Mouse (Mus musculus) limb, embryonic 14.5 days (tissue): ENCODE data around the gene Uroc1. TPM values are rescaled to one million over a fixed set of nuclear protein-coding genes. Genes with fewer than 3 reads are reported as not detected.

Experiments
- ATAC-seq: fragments of 200-750 bp; cut with Nextera tagmentation; 2 replicates; pipeline ENCODE4 v1.8.0; 2017; ENCODE audit warnings: low read depth, moderate number of reproducible peaks, moderate TSS enrichment; ENCODE audit not compliant: low FRiP score
- DNase-seq: peaks from one replicate; pipeline ENCODE4 v3.0.0-alpha.2; 2015; ENCODE audit warnings: low spot score
- H3K27ac ChIP-seq: fragments of 300-500 bp; sonication (generic); replicated peaks from 2 replicates; pipeline ENCODE4 v1.5.1; 2014; ENCODE audit warnings: low read depth, mild to moderate bottlenecking, low read length, moderate library complexity, mixed read lengths
- H3K27me3 ChIP-seq: fragments of 300-500 bp; sonication (generic); 2 replicates; pipeline ENCODE4 v1.6.1; 2014; ENCODE audit warnings: low read length, mixed read lengths; ENCODE audit not compliant: control insufficient read depth, insufficient read depth
- H3K36me3 ChIP-seq: fragments of 300-500 bp; sonication (generic); 2 replicates; pipeline ENCODE4 v1.6.1; 2014; ENCODE audit warnings: mild to moderate bottlenecking, low read length, moderate library complexity, mixed read lengths; ENCODE audit not compliant: control insufficient read depth, insufficient read depth
- H3K4me1 ChIP-seq: fragments of 300-500 bp; sonication (generic); 2 replicates; pipeline ENCODE4 v1.6.1; 2014; ENCODE audit warnings: antibody characterized with exemption, low read length, mixed read lengths; ENCODE audit not compliant: control insufficient read depth, insufficient read depth
- H3K4me2 ChIP-seq: fragments of 300-500 bp; sonication (generic); replicated peaks from 2 replicates; pipeline ENCODE4 v1.6.1; 2014; ENCODE audit warnings: low read depth, mild to moderate bottlenecking, low read length, moderate library complexity; ENCODE audit not compliant: severe bottlenecking
- H3K4me3 ChIP-seq: fragments of 300-500 bp; sonication (generic); replicated peaks from 2 replicates; pipeline ENCODE4 v1.5.1; 2014; ENCODE audit warnings: low read length
- H3K9ac ChIP-seq: fragments of 300-500 bp; sonication (generic); 2 replicates; pipeline ENCODE4 v1.6.1; 2014; ENCODE audit warnings: mild to moderate bottlenecking, low read depth, low read length, moderate library complexity; ENCODE audit not compliant: severe bottlenecking
- H3K9me3 ChIP-seq: fragments of 300-500 bp; sonication (generic); 2 replicates; pipeline ENCODE4 v1.6.1; 2016; ENCODE audit warnings: low read length; ENCODE audit not compliant: control insufficient read depth
- POLR2A ChIP-seq: fragments of 200-500 bp; IDR thresholded peaks from 2 replicates; pipeline ENCODE4 v1.8.0; 2012; ENCODE audit warnings: inconsistent platforms, mild to moderate bottlenecking, moderate library complexity, borderline replicate concordance; ENCODE audit not compliant: insufficient read depth, insufficient read length; ENCODE audit errors: extremely low read depth
- WGBS: fragments of 180-500 bp; shearing (Covaris S2); extraction: QIAGEN DNeasy Blood & Tissue Kit; methylation state at CpG from one replicate; pipeline ENCODE4 v1.1.7; 2014; 5-methylcytosine and 5-hydroxymethylcytosine counted together
- polyA plus RNA-seq, 2 experiments: library from polyadenylated mRNA; depleted of rRNA in 1 of 2; stranded (reverse) in 1 of 2; unstranded in 1 of 2; fragments of >200 nt; fragmentation: Nextera tagmentation in 1 of 2; extraction: Ambion mirVana in 1 of 2; gene quantifications; 2 replicates each; pipeline versions ENCODE4 v1.2.1 to v1.2.3; 2012 to 2014

Uroc1 gene
- polyA plus RNA-seq, 2 experiments: 0.04 to 0.08 TPM

DNA sequence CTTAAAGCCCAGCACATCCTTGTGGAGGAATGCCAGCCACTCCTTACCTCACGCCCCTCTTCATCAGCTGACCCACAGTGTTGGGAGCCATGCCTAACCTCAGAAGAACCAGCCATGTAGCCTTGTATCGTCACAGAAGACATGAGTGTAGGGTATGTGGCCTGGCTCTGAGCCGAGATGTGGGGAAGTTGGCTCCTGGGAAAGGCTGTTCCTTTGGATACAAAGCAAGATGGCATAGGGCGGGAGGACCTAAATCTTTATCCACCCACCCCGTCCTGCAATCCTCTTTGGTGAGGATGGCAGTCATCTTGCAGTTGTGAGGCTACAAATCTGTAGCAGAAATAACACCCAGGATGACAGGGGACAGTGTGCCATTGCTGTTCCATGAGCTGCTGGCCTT is 17.1 kb upstream of the Uroc1 start:
- no peak for ATAC-seq
- H3K36me3 ChIP-seq: no peaks in the 10 kb centered on the region
- H3K27me3 ChIP-seq: no peaks in the 10 kb centered on the region
- H3K4me1 ChIP-seq: no peaks in the 10 kb centered on the region
- 85% methylated on average over 5 of the region's 5 CpGs for WGBS
- TF ChIP-seq POLR2A: no peak
- H3K9me3 ChIP-seq: no peaks in the 10 kb centered on the region
- H3K27ac ChIP-seq: no peak overlapping the region
- no peak for DNase-seq
- no peak overlapping the region for H3K9ac ChIP-seq
- no peak overlapping the region for H3K4me2 ChIP-seq
- no peak overlapping the region for H3K4me3 ChIP-seq

DNA sequence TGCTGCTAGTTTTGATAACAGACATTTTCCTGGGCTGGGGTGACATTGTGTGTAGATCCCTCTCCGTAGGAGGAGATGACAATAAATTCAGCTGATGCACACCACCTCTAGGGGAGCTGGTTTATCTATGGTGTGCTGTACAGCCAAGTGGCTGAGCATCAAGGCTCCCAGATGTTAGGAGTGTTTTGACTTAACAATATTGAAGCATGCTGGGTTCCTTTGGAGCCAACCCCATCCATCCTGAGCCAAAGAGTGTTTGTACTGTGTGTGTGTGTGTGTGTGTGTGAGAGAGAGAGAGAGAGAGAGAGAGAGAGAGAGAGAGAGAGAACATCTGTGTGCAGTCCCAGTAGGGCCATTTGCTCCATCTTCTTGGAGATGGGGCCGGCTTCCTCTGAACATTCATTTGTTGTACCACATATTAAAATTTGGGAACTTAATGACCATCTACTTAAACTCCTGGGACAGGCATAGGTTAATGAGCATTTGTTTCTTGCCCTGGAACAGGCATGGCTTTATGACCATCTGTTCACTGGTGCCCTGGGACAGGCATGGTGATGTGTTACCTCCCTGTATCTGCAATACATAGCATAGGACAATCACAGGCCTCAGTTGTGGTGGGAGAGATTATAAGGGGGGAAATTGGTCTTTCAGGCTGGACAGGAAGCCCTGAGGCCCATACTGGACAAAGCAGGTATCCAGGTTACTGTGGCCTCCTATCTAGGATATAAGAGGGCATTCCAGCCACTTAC is 15.4 kb upstream of the Uroc1 start:
- Histone ChIP-seq H3K27ac (no peak overlapping the region), H3K27me3 (no peaks in the 10 kb centered on the region), H3K36me3 (no peaks in the 10 kb centered on the region), H3K4me3 (no peak overlapping the region), H3K4me1 (no peaks in the 10 kb centered on the region), H3K4me2 (no peak overlapping the region), H3K9ac (no peak overlapping the region), H3K9me3 (no peaks in the 10 kb centered on the region)
- ATAC-seq: no peak
- 61% methylated on average over 2 of the region's 2 CpGs for WGBS
- no peak for TF ChIP-seq POLR2A
- no peak for DNase-seq

DNA sequence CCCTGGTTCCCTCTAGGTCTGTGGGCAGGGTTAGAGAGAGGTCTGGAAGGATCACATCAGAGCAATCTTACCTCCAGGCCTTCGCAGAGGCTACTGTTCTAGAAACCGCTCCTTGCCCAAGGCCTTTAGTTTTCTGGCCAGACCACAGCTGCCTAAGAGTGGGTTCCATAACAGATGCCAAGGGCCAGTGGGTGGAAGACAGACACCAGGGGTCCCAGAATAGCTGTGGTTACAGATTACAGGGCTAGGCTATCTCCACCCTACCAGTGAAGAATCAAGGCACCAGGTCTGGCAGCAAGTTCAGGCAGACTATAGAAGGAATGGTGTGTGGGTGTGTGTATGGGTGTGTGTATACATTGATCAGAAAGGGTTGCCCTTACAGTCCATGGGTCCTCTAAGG is 14.1 kb upstream of the Uroc1 start:
- no peaks in the 10 kb centered on the region for H3K4me1 ChIP-seq
- no peak overlapping the region for H3K27ac ChIP-seq
- 94% methylated on average over 2 of the region's 2 CpGs for WGBS
- H3K36me3 ChIP-seq: no peaks in the 10 kb centered on the region
- H3K27me3 ChIP-seq: no peaks in the 10 kb centered on the region
- ATAC-seq (no peak), DNase-seq (no peak)
- no peak overlapping the region for H3K4me2 ChIP-seq
- TF ChIP-seq POLR2A: no peak
- H3K9me3 ChIP-seq: no peaks in the 10 kb centered on the region
- no peak overlapping the region for H3K9ac ChIP-seq
- H3K4me3 ChIP-seq: no peak overlapping the region

DNA sequence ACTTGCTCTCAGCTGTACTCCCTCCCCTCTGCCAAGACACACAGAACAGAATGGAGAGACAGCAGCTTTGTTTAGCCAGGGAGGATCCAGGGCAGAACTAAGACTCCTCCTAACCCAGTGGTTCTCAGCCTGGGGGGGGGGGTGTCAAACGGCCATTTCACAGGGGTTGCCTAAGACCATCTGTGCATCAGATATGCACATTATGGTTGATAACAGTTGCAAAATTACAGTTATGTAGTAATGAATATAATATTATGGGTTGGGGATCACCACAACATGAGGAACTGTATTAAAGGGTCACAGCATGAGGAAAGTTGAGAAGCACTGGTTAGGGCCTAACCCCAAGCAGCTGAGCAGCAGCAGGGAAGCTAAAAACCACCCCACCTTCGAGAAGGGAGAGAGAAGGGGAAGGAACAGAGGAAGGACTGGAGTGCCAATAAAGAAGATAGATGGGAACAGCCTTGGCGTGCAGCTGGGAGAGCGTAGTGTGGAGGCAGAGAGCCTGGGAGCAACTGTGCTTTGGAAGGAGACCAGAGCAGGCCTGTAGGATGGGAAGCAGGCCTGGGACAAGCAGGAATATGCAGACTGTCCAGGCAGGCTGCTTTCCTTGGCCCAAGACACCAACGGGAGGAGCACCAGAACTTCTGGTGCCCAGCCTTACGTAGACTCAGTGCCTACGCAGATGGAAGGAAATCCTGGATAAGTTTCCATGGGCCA is 13.5 kb upstream of the Uroc1 start:
- H3K27ac ChIP-seq: no peak overlapping the region
- ATAC-seq: no peak
- WGBS: 73% methylated on average over 7 of the region's 7 CpGs
- H3K4me3 ChIP-seq: no peak overlapping the region
- no peaks in the 10 kb centered on the region for H3K27me3 ChIP-seq
- DNase-seq: no peak
- no peak overlapping the region for H3K9ac ChIP-seq
- no peak overlapping the region for H3K4me2 ChIP-seq
- H3K9me3 ChIP-seq: no peaks in the 10 kb centered on the region
- H3K36me3 ChIP-seq: no peaks in the 10 kb centered on the region
- no peak for TF ChIP-seq POLR2A
- H3K4me1 ChIP-seq: no peaks in the 10 kb centered on the region

DNA sequence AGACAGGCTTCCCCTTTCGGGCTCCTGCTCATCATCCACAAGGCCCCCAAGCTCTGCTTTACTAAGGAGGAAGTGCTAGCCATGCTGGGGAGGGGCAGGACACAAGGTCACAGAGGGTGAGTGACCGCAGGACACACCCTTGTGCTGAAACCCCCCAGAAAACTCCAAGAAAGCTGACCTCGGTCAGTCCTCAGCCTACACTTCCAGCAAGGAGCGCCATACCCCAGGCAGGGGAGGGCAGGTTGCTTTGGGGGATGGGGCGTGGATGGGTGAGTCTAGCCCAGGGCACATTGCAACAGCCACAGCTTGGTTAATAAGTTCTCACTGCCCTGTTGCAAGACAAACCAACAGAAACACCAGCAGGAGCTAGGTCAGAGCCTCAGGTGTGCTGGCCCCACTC is 12.7 kb upstream of the Uroc1 start:
- Histone ChIP-seq H3K36me3 (no peaks in the 10 kb centered on the region), H3K27me3 (no peaks in the 10 kb centered on the region), H3K9me3 (no peaks in the 10 kb centered on the region), H3K9ac (no peak overlapping the region), H3K4me2 (no peak overlapping the region), H3K4me3 (no peak overlapping the region), H3K27ac (no peak overlapping the region), H3K4me1 (no peaks in the 10 kb centered on the region)
- TF ChIP-seq POLR2A: no peak
- ATAC-seq (no peak), DNase-seq (no peak)
- 84% methylated on average over 5 of the region's 5 CpGs for WGBS

DNA sequence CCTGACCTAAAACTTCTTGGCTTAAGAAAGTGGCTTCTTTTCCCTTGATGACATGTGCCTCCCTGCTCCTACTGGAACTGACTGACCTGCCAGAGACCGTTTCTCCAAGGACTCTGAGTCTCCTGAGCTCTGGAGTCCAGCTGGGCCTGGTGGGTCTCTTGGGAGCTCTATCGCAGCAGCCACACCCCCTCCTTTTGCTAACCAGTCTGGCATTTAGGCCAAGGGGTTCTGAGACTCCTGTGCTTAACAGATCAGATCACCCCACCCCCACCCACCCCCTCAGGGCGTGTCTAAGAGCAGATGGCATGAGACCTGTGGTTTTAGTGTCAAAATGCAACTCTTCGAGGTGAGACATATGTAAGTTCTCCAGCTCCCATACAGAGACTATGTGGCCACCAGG is 11.3 kb upstream of the Uroc1 start:
- no peak overlapping the region for H3K4me2 ChIP-seq
- no peak for DNase-seq
- H3K27ac ChIP-seq: no peak overlapping the region
- H3K36me3 ChIP-seq: no peaks in the 10 kb centered on the region
- no peak overlapping the region for H3K9ac ChIP-seq
- TF ChIP-seq POLR2A: no peak
- no peaks in the 10 kb centered on the region for H3K27me3 ChIP-seq
- no peaks in the 10 kb centered on the region for H3K9me3 ChIP-seq
- 43% methylated on average over 4 of the region's 4 CpGs for WGBS
- no peak for ATAC-seq
- no peaks in the 10 kb centered on the region for H3K4me1 ChIP-seq
- H3K4me3 ChIP-seq: no peak overlapping the region
